Mouse (Mus musculus) gastrocnemius, adult 8-10 months (tissue): ENCODE results near the gene Pglyrp1. TPM values are rescaled to one million over a fixed set of nuclear protein-coding genes. Genes with fewer than 3 reads are reported as not detected.

Experiments used
- DNase-seq, 2 experiments: peaks; one replicate each; pipeline ENCODE4 v3.0.0; 2022; ENCODE audit warnings: low spot score in 2 of 2
- total RNA-seq, 4 experiments: library from RNA; stranded (reverse); gene quantifications; 2 replicates each; pipeline ENCODE4 v1.2.4; 2022

Gene Pglyrp1
- total RNA-seq, 4 experiments from 2014 or later, result 0.39 to 0.45 TPM; not detected in 2

DNA sequence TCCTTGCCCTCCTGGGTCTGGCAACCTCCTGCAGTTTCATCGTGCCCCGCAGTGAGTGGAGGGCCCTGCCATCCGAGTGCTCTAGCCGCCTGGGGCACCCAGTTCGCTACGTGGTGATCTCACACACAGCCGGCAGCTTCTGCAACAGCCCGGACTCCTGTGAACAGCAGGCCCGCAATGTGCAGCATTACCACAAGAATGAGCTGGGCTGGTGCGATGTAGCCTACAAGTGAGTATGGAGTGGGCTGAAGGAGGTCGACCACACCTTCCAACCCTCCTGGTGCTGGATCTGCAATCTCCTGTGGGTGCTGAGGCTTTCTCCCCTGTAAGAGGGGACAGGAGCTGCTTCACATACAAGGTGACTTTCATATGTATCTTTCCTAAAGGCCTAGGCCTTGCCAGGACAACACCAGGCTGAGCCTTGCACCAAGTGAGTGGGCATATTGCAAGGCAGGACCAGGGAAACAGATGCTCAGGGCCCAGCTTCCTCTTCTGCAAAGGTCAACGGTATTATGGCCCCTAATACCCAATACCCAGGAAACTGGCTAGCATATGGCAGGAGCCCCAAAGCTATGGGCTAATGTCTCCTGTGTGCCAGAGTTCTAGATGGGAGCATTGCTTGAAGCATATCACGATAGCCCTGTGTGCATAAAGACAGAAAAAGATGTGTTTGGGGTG, 13.8 kb downstream of the Pglyrp1 start:
- no peak for DNase-seq

DNA sequence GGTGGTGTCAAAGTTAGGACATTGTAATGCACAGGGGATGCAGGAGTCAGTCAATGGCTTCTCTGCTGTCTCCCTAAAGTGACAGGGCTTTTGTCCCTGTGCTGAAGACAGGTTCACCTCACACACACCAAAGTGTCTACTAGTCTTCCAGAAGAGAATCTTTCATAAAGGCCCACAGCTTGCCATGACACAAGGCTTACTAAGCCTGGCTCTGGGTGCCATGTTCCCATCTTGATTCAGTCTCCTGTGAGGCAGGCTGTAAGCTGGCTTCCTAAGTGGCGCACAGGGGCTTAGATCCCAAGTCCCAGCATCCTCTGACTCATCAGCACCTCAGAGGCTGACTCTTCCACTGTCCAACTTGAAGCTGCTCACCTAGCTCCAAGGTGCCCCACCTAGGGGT, 15.8 kb downstream of the Pglyrp1 start:
- no peak for DNase-seq

DNA sequence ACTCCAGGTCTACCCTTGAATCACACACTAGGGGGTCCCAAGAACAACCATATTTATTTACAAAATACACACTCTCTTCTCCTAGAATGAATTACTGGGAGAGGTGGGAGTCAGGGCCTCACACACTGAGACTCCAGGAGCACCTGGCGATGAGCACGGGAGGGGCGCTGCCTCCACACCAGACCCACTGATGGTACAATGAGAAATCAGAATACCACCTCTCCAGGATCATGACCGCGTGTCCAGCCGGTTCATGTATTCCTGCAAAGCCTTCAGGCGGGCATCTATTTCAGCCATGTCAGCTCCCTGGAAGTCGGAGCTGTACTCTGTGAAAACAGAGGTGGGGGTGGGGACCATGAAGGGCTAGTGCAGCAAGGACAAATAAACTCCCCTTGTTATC, 19.7 kb downstream of the Pglyrp1 start:
- no peak for DNase-seq

DNA sequence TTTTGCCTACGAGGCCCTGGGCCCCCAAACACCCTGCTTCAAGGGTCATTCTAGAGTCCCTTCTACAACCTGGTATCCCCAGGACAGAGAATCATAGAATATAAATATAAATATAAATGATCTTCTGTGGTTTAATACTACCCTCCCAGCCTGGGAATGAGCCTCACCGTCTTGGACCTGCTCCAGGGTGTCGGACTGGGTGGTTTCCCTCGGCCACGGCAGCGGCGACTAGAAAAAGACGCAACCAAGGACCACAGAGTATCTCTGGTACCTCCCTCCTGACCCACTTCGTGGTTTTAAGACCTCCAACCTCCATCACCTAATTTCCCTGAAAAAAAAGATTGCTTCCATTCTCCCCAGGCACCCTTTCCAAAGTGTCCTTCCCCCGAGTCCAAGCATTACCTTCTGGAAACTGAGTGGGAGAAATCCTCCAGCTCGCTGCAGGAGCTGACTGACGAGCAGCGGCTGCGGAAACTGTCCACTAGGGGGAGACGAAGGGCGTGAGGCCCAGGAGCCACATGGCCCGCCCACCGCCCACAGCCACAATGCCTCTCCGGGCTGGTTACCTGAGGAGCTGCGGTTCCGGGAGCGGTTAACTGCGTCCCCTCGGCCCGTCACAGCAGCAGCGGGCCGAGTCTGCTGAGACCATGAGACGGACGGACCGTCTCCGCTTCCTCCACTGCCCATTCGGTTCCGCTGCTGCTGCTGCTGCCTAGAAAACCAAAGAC, 20.9 kb downstream of the Pglyrp1 start:
- peak; percentile 49 to 65 for DNase-seq

DNA sequence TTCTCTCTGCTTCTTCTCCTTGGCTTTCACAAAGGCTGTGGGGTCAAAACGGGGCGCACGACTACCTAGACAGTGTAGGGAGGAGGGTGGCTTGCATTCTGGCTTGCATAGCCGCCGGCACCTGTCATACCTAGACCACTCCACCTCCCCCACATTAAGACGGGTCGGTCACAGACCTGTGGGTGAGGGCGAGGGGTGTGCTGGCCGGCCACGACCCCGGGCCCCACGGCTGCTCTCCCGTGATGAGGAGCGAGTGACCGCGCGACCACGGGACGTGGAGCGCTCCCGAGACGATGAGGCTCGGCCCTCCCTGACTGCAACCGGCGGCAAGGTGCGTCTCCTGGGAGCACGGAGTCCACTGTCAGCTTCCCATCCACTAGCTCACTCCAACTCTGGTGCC, 21.9 kb downstream of the Pglyrp1 start:
- no peak for DNase-seq

DNA sequence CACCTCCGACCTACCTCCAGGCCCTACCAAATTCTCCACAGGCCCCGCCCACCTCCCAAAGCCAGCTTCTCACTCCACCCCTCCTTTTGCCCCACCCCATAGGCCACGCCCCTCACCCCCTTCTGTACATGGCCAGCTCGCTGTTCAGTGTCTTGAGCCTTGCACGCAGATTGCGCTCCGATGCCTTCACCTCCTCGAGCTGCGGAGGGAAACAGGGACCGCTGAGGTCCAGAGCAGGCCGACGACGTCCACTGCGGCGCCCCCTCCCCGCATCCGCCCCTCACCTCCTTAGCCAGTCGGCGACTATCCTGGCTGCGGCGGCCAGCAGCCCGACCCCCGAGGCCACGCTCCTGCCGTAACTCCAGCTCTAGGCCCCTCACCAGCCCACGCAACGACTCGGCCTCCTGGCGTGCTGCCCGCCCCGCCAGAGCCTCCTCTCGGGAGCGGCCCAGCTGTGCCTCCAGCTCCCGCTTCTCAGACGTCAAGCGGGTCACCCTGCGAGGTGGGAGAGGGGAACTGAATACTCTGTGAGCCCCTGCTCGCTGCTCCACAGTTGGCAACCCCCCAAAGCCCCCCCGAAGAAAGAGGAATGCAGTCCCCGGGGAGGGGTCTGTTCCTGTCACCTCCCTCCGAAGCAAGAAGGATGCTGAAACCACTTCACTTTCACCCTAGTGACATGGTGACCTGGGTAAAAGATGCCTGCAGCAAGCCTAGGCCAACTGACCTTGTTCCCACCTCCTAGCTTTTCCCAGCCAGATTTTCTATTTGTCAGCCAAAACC, 22.7 kb downstream of the Pglyrp1 start:
- peak; percentile 15 to 36 for DNase-seq

DNA sequence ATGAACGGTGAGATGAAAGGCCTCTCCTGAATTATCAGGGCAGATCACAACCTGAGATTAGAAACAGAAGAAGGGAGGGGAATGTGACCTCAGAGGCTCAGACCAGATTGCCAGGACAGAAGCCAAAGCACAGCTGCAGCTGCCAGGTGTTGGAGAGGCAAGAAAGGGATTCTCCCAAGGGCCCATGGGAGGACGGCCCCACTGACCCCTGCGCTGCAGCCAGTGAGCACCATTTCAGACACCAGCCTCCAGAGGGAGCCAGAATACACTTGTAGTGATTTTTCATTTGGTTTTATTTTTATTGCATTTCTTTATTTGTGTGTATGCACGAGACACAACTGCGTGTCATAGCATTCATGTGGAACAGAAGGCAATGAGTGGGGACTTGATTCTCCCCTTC, 25.4 kb downstream of the Pglyrp1 start:
- peak in 1 of 2 experiments; percentile 28 for DNase-seq

DNA sequence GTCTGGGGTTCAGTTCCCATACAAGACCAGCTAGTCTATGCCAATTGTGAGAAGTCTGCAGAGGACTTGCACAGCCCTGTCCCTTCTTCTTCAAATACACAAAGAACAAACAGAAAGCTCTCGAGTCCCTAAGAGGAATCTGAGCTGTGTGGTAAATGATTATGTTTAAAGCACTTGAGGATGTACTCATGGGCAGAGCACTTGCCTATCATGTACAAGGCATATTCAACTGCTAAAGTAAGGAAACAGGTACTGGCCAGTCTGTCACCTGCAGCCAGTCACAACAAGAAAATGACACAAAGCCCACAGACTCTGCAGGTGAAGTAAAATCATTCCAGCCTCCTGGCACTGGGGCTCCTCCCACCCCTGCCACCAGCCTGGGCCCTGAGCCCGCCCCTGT, 29.4 kb downstream of the Pglyrp1 start:
- DNase-seq, result no peak

DNA sequence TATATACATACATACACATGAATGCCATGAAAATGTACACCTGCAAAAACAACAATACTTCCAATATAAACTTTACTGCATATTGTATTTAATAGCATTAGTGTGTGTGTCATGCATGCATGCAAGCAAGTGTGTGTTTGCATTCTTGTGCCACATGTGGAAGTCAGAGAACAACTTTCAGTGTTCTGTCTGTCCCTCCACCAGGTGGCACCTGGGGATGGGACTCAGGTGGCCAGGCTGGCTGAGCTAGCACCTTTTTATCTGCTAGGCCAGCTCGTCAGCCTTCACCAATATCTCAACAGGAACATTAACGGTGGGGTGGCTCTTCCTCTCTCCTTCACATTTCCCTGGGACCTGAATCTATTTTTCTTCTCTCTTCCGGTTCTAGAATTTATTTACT, 31.4 kb downstream of the Pglyrp1 start:
- DNase-seq, result no peak

DNA sequence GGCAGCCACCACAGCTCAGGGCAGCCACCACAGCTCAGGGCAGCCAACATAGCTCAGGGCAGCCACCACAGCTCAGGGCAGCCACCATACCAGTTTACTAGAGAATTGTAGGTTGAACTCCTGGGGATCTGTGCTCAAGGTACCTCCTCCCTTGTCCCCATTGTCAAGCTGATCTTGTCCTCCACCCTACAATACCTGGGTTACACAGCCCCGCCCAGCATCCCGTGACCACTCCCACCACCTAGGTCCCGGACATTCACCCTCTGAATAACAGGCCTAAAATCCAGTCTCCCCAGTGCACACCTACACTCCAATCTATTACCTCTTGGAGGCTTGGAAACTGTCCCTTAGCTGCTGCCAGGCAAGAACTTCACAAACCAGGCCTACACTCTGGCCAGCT, 33.8 kb downstream of the Pglyrp1 start:
- DNase-seq, result no peak

DNA sequence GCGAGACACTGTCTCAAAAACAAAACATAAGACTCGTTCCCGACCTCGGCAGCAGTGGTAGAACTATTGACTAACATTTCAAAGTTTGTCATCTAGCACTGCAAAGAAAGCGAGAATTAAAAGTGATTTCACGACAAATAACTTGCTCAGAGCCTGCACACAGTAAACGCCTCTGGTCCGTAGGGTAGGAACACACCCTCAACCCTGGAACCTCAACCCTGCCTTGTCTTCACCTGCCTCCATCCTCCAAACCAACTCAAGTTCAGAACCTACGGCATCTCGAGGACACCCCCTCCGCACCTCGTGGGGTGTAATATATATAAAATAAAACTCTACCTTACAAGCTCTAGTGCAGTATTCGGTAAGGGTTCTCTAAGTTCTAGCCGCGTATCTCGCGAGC, 38.7 kb downstream of the Pglyrp1 start:
- no peak for DNase-seq

DNA sequence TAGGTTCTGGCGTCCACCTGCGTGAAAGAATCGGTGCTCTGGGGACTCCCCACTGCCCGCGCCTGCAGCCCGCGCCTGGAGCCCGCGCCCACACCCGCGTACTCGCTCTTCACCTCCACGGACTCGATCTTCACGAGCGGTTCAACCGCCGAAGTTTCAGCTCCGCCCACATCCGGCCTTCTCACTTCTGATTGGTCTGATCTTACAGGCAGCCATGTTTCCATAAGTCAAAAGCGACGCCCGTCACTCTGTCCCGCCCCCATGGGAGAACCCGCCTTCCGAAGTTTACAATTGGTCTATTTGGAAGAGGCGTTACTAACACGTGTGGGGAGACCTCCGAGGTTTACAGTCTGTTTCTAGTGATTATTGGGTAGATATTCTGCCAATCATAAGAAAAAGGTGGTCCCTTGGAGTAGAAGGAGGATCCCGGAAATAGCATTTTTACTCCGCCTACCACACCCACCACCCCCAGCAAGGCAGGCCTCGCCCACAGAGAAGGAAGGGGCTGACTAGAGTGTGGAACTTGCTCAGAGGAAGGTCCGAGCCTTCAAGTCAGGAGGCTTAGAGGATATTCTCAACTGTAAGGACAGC, 39.2 kb downstream of the Pglyrp1 start, which contains the start of gene Ccdc61:
Gene Ccdc61, minus strand, starts transcription at position 175 of the 591 bp plus-strand sequence.
- DNase-seq, result peak; percentile 97 to 98

DNA sequence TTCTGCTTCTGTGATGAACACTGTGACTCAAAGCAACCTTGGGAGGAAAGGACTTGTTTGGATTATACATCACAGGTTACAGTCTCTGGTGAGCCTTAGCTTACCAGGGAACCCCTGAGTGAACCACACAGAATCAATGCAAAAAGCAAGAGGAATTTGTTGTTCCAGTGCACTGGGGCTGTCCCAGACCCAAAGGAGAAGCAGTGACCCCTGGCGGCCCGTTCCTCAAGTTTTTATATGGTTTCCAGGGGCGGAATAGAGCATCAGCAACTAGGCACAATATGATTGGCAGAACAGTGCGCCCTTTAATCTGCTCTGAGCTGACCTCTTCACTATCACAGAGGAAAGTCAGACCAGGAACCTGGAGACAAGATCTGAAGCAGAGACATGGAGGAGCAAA, 45.1 kb downstream of the Pglyrp1 start:
- no peak for DNase-seq

DNA sequence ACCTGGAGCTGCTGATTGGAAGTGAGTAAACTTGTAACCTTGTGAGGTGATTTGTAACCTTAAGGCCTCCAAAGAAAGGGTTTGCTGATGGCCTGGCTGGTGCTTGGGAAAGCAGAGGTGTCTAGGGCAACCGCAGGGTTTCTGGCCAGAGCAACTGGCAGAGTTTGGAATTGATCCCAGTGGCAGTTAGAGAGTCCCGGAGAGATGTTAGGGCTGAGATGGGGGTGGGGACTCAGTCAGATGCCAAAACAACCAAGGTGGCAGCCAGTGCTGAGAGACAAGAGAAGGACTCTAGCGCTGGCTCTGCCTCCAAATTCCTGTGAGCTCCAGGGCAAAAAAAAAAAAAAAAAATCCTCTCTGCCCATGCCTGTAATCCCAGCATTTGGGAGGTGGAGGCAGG, 46.8 kb downstream of the Pglyrp1 start:
- no peak for DNase-seq

DNA sequence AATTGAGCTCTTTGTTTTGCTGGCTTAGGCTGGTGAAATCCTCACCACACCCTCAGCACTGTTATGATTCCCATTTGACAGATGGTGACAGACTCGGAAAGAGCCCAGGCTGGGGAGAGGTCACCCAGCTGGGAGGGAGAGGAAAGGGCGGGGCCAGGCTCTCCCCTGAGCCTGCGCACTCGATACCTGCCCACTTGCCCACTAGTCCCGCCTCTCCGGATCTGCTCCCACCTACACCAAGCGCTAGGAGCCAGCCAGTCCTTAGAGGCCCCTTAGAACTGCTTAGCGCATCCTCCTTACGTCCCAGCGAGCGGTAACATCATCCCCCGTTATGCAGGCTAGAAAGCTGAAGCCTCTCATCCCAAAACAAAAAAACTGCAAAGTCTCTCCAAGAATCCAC, 49.9 kb downstream of the Pglyrp1 start:
- peak; percentile 19 to 29 for DNase-seq

DNA sequence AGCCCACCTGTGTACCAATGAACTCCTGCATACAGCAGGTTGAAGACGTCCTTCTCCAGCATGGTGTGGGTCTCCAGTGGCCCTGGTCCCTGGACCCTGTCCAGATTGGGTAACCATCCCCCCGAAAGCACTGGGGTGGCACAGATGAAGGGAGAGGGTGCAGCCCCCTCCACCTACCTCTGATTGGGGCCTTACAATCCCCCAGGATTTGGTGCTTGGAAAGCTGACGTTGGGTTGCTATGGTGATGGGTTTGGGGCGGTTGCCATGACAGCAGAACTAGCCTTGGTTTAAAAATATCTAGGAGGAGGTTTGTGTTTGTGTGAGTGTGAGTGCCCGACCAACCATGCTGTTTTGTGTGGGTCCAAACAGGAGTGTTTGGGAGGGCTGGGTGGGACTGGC, 51.7 kb downstream of the Pglyrp1 start:
- no peak for DNase-seq

DNA sequence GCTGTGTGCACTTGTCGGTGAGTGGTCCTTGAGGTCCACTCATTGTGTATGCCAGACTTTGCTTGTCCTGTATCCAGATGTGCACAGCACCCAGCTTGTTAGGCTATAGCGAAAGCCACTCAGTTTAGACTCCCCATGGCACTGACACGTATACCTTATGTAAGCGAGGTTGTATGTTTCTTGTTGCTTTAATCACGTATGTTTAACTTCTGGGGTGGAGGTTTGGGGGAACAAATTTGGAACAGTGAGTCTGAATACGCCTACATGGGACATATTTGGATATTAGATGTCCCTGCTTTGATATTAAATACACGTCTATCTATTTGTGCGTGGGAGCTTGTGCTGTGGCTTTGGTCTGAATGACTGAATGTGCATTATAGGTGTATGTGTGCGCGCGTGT, 52.1 kb downstream of the Pglyrp1 start:
- DNase-seq, result no peak

DNA sequence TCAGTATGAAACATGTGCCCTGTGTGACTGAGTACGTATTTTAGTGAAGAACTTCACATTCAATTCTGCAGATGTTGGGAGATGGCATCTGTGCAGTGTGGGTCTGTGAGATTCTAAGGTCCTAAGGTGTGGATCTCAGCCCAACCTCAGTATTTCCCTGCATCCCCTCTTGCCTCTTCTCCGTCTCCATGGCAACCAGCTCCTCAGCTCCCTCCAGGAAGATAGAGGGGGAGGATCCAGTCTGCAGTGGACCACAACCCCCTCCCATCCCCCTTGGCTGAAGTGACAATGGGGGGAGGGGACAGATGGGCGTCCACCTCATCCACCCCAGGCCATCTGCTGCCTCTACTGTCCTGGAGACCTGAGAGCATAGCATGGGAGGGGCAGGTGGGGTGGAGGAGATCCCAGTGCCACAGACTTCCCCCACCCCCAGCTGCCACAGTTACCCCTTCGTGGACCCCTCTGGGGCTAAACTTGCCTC, 52.6 kb downstream of the Pglyrp1 start:
- no peak for DNase-seq

DNA sequence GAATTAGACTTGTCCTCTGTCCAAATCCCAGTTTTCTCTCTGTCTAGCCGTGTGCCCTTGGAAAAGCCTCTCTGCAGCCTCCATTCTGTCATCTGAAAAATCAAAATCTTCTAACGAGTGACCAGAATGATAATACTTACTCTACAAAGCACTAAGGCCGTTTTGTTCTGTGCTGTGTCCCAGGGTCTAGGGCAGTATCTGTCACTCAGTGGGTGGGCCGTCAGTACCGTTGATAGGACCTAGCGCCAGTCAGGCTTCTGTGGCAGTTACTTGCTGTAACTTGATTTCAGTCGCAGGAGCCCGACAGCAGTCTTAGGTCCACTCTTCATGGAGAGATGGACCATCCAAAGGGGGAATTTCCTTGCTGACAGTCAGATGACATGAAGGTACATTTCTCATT, 53.2 kb downstream of the Pglyrp1 start:
- DNase-seq, result no peak

DNA sequence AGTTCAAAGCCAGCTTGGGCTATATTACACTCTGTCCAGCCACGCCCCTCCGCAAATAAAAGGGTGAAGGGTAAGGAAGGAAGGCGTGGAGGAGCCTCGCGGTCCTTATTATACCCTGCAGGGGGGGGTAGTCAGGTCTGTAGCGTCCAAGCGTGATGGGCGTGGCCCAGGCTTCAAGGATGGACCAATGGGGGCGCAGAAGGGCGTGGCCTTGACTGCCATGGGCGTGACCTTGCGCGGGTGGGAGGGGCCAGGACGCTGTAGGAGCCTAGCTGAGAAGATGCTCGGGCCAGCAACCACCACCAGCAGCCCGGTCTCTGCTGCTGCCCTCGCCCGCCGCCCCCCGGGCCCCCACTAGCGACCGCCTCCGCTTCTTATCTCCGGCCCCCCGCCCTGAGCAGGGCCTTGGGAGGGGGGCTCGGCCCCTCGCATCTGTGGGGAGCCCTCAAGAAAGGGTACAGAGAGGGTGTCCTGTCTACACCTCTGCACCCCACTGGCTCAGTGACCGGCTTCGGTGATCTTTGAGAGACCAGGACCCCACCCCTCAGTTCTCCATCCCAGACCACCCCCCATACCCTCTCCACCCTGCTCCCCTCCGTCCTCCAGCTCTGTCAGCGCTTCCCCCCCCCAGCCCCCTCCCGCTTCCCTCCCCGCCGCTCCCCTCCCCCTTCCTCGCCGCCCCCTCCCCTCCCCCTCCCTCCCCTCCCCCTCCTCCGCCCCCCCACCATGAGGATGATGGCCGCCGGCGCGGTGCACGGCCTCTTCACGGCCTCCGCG, 54.2 kb downstream of the Pglyrp1 start, which contains the start of gene Nova2:
Gene Nova2, plus strand, starts transcription at position 727 of the 777 bp plus-strand sequence.
- peak; percentile 53 to 69 for DNase-seq
